10 mouse cellular contexts compared by ENCODE assay signal in genomic region chr1:188008476-188008875, GRCm38 (mm10).
"Had no signal": no experiment of that assay in that cellular context is flagged by ENCODE, and none has a peak within 500 bp of the region (broad histone marks: within the 10 kb centered on the region; RNA-seq: fewer than 3 reads in every experiment).

No protein-coding gene starts in this region.

- H3K9me3 ChIP-seq: limb, embryonic 10.5 days; liver, embryonic 15.5 days had no signal

- H3K9ac ChIP-seq: liver, embryonic 15.5 days had no signal

- H3K27ac ChIP-seq: left cerebral cortex, adult 2 months; limb, embryonic 10.5 days; liver, embryonic 15.5 days; stomach, postnatal 0 days had no signal

- H3K4me2 ChIP-seq: liver, embryonic 11.5 days; liver, embryonic 15.5 days had no signal

- ATAC-seq: lung, postnatal 0 days had no signal

- H3K36me3 ChIP-seq: limb, embryonic 10.5 days; liver, embryonic 15.5 days had no signal

- H3K4me1 ChIP-seq: liver, embryonic 15.5 days had no signal

- H3K4me3 ChIP-seq: left cerebral cortex, adult 2 months; limb, embryonic 10.5 days; liver, embryonic 15.5 days had no signal

- DNase-seq: kidney, postnatal 25 days; lung, adult 2 months; lung, postnatal 36 days; midbrain, embryonic 14.5 days had no signal
